Mouse (Mus musculus) CH12.LX (cell line): ENCODE results near the gene Il34. TPM values are rescaled to one million over a fixed set of nuclear protein-coding genes. Genes with fewer than 3 reads are reported as not detected.

Experiments
- DNase-seq: peaks from one replicate; pipeline ENCODE4 v3.0.0-alpha.2; 2013; ENCODE audit errors: extremely low read depth
- H3K27ac ChIP-seq: 2 replicates; pipeline ENCODE4 v1.5.1; 2012; ENCODE audit warnings: low read depth, mild to moderate bottlenecking, control low read depth, moderate library complexity; ENCODE audit not compliant: insufficient read depth
- H3K27me3 ChIP-seq: replicated peaks from 2 replicates; pipeline ENCODE3; 2012; ENCODE audit warnings: inconsistent platforms
- H3K36me3 ChIP-seq, 2 experiments: replicated peaks in 1 of 2; 2 replicates each; pipeline versions ENCODE3 to v1.6.1; 2012; ENCODE audit warnings: inconsistent platforms in 1 of 2, low read length in 1 of 2, mild to moderate bottlenecking in 1 of 2, mixed read lengths in 1 of 2, moderate library complexity in 1 of 2; ENCODE audit not compliant: control insufficient read depth in 1 of 2, insufficient read depth in 1 of 2
- H3K4me1 ChIP-seq, 2 experiments: 2 replicates each; pipeline ENCODE4 v1.6.1; 2012; ENCODE audit warnings: inconsistent platforms in 1 of 2, moderate library complexity in 1 of 2; ENCODE audit not compliant: insufficient read depth in 2 of 2, control insufficient read depth in 1 of 2
- H3K4me2 ChIP-seq: 2 replicates; pipeline ENCODE4 v1.6.1; 2012; ENCODE audit warnings: low read depth, mild to moderate bottlenecking, control low read depth; ENCODE audit not compliant: poor library complexity, insufficient read depth, severe bottlenecking
- H3K4me3 ChIP-seq, 3 experiments: fragments of 150-350 bp in 1 of 3; sonication (generic) in 1 of 3; replicated peaks in 1 of 3; 2 replicates each; pipeline versions ENCODE3 to v1.5.1; 2011 to 2012; ENCODE audit warnings: low read depth in 2 of 3, low read length in 2 of 3, mild to moderate bottlenecking in 2 of 3, moderate library complexity in 2 of 3, control low read depth in 1 of 3, improper control_type of control experiment in 1 of 3, inconsistent platforms in 1 of 3, mixed read lengths in 1 of 3; ENCODE audit not compliant: poor library complexity in 1 of 3
- H3K79me2 ChIP-seq: replicated peaks from 2 replicates; pipeline ENCODE4 v1.6.1; 2012; ENCODE audit warnings: mild to moderate bottlenecking, moderate library complexity; ENCODE audit not compliant: control insufficient read depth, poor library complexity, insufficient read depth, severe bottlenecking; ENCODE audit errors: extremely low read depth
- H3K9ac ChIP-seq: 2 replicates; pipeline ENCODE4 v1.6.1; 2012; ENCODE audit warnings: low read depth, mild to moderate bottlenecking, control low read depth, moderate library complexity; ENCODE audit not compliant: insufficient read depth
- H3K9me3 ChIP-seq: replicated peaks from 2 replicates; pipeline ENCODE3; 2012; ENCODE audit warnings: low read length, inconsistent platforms, mixed read lengths
- BHLHE40 ChIP-seq: IDR thresholded peaks from 2 replicates; pipeline ENCODE4 v1.6.1; 2011; ENCODE audit warnings: mild to moderate bottlenecking, low read depth, low read length, improper control_type of control experiment
- CTCF ChIP-seq, 2 experiments: IDR thresholded peaks in 1 of 2; conservative IDR thresholded peaks in 1 of 2; 2 replicates each; pipeline ENCODE4 v1.5.1; 2011 to 2012; ENCODE audit warnings: low read depth in 2 of 2, low read length in 2 of 2, improper control_type of control experiment in 1 of 2, inconsistent platforms in 1 of 2, mild to moderate bottlenecking in 1 of 2, moderate library complexity in 1 of 2
- E2F4 ChIP-seq: IDR thresholded peaks from 2 replicates; pipeline ENCODE4 v1.6.1; 2011; ENCODE audit warnings: low read depth, low read length, improper control_type of control experiment; ENCODE audit not compliant: insufficient replicate concordance
- EP300 ChIP-seq: IDR thresholded peaks from 2 replicates; pipeline ENCODE4 v1.6.1; 2011; ENCODE audit warnings: low read length, improper control_type of control experiment
- GABPA ChIP-seq: IDR thresholded peaks from 2 replicates; pipeline ENCODE4 v1.6.1; 2012; ENCODE audit warnings: low read depth, low read length, improper control_type of control experiment, inconsistent platforms; ENCODE audit not compliant: insufficient replicate concordance
- HCFC1 ChIP-seq: IDR thresholded peaks from 2 replicates; pipeline ENCODE4 v1.6.1; 2012; ENCODE audit warnings: low read depth, mild to moderate bottlenecking, inconsistent platforms, low read length, improper control_type of control experiment
- IRF4 ChIP-seq: IDR thresholded peaks from 2 replicates; pipeline ENCODE4 v1.6.1; 2014; ENCODE audit warnings: low read depth, mild to moderate bottlenecking, inconsistent platforms, low read length, improper control_type of control experiment
- JUN ChIP-seq: IDR thresholded peaks from 2 replicates; pipeline ENCODE4 v1.6.1; 2011; ENCODE audit warnings: low read depth, mild to moderate bottlenecking, low read length, improper control_type of control experiment, moderate library complexity; ENCODE audit not compliant: insufficient read depth
- MAFK ChIP-seq: IDR thresholded peaks from 2 replicates; pipeline ENCODE4 v1.6.1; 2011; ENCODE audit warnings: low read length, improper control_type of control experiment; ENCODE audit not compliant: insufficient replicate concordance
- MAX ChIP-seq: IDR thresholded peaks from 2 replicates; pipeline ENCODE4 v1.6.1; 2011; ENCODE audit warnings: low read length, improper control_type of control experiment
- MAZ ChIP-seq: IDR thresholded peaks from 2 replicates; pipeline ENCODE4 v1.6.1; 2012; ENCODE audit warnings: low read depth, mild to moderate bottlenecking, inconsistent platforms, low read length, improper control_type of control experiment, moderate library complexity
- MYC ChIP-seq: IDR thresholded peaks from 2 replicates; pipeline ENCODE4 v1.6.1; 2011; ENCODE audit warnings: low read depth, mild to moderate bottlenecking, improper control_type of control experiment, low read length
- NELFE ChIP-seq: IDR thresholded peaks from 2 replicates; pipeline ENCODE4 v1.6.1; 2011; ENCODE audit warnings: low read depth, low read length, improper control_type of control experiment
- NRF1 ChIP-seq: IDR thresholded peaks from 2 replicates; pipeline ENCODE4 v1.6.1; 2014; ENCODE audit warnings: low read depth, mild to moderate bottlenecking, inconsistent platforms, low read length, improper control_type of control experiment, moderate library complexity
- POLR2A ChIP-seq: IDR thresholded peaks from 2 replicates; pipeline ENCODE4 v1.6.1; 2011; ENCODE audit warnings: low read depth, mild to moderate bottlenecking, improper control_type of control experiment, low read length
- POLR2AphosphoS2 ChIP-seq: IDR thresholded peaks from 2 replicates; pipeline ENCODE4 v1.6.1; 2011; ENCODE audit warnings: low read depth, low read length, improper control_type of control experiment
- RAD21 ChIP-seq: IDR thresholded peaks from 2 replicates; pipeline ENCODE4 v1.6.1; 2011; ENCODE audit warnings: low read depth, mild to moderate bottlenecking, low read length, improper control_type of control experiment, moderate library complexity
- RCOR1 ChIP-seq: conservative IDR thresholded peaks from 2 replicates; pipeline ENCODE4 v1.6.1; 2012; ENCODE audit warnings: low read depth, mild to moderate bottlenecking, inconsistent platforms, low read length, improper control_type of control experiment
- SIN3A ChIP-seq: IDR thresholded peaks from 2 replicates; pipeline ENCODE4 v1.6.1; 2012; ENCODE audit warnings: low read length, improper control_type of control experiment, inconsistent platforms
- SMC3 ChIP-seq: IDR thresholded peaks from 2 replicates; pipeline ENCODE4 v1.6.1; 2011; ENCODE audit warnings: low read depth, low read length, improper control_type of control experiment
- TBP ChIP-seq: conservative IDR thresholded peaks from 2 replicates; pipeline ENCODE4 v1.6.1; 2011; ENCODE audit warnings: low read depth, low read length, improper control_type of control experiment
- TCF12 ChIP-seq: IDR thresholded peaks from 2 replicates; pipeline ENCODE4 v1.6.1; 2014; ENCODE audit warnings: low read depth, mild to moderate bottlenecking, inconsistent platforms, low read length, improper control_type of control experiment
- UBTF ChIP-seq: IDR thresholded peaks from 2 replicates; pipeline ENCODE4 v1.6.1; 2012; ENCODE audit warnings: low read depth, mild to moderate bottlenecking, inconsistent platforms, low read length, improper control_type of control experiment, moderate library complexity
- USF1 ChIP-seq: IDR thresholded peaks from 2 replicates; pipeline ENCODE4 v1.6.1; 2014; ENCODE audit warnings: low read depth, mild to moderate bottlenecking, inconsistent platforms, low read length, improper control_type of control experiment
- USF2 ChIP-seq: conservative IDR thresholded peaks from 2 replicates; pipeline ENCODE4 v1.6.1; 2011; ENCODE audit warnings: low read depth, low read length, improper control_type of control experiment
- ZKSCAN1 ChIP-seq: IDR thresholded peaks from 2 replicates; pipeline ENCODE4 v1.6.1; 2012; ENCODE audit warnings: low read depth, inconsistent platforms, low read length, improper control_type of control experiment, borderline replicate concordance
- ZMIZ1 ChIP-seq: IDR thresholded peaks from 2 replicates; pipeline ENCODE4 v1.6.1; 2012; ENCODE audit warnings: low read depth, mild to moderate bottlenecking, inconsistent platforms, low read length, improper control_type of control experiment
- ZNF384 ChIP-seq: IDR thresholded peaks from 2 replicates; pipeline ENCODE4 v1.6.1; 2012; ENCODE audit warnings: low read depth, low read length, improper control_type of control experiment, inconsistent platforms
- dilution Hi-C: fragments of 300-500 bp; cut with MboI; formaldehyde crosslinking; loops from 2 replicates; pipeline ENCODE4 v1.14.3; 2020; ENCODE audit warnings: low sequenced_read_pairs; ENCODE audit not compliant: extremely low pct_unique_long_range_greater_than_20kb, extremely low pct_ligation_motif_present
- in situ Hi-C: fragments of 300-500 bp; cut with MboI; formaldehyde crosslinking; loops from 3 replicates; pipeline ENCODE4 v1.14.3; 2019; ENCODE audit warnings: low sequenced_read_pairs, low pct_ligation_motif_present, low pct_unique_long_range_greater_than_20kb, mixed read lengths
- polyA plus RNA-seq: library from polyadenylated mRNA; unstranded; fragments of >175 nt; gene quantifications from 2 replicates; pipeline ENCODE4 v1.2.1, GENCODE M21; 2012; ENCODE audit warnings: low read depth; ENCODE audit not compliant: insufficient read length
- total RNA-seq, 2 experiments: library from RNA; depleted of rRNA; stranded (reverse); fragments of 300-350 nt in 1 of 2; fragments of >200 nt in 1 of 2; gene quantifications; 2 replicates each; pipeline ENCODE4 v1.2.3; 2012 to 2014

The Il34 gene
- total and polyA plus RNA-seq, 3 experiments: 0.21 TPM; not detected in 2

- TF ChIP-seq MYC: no peak
- no peak for TF ChIP-seq UBTF
- no peak for TF ChIP-seq SMC3
- no peak for TF ChIP-seq GABPA
- no peak for TF ChIP-seq RCOR1
- no peak for TF ChIP-seq POLR2A
- TF ChIP-seq MAFK: no peak
- no peak for TF ChIP-seq TCF12
- no peak for TF ChIP-seq E2F4
- TF ChIP-seq HCFC1: no peak
- no peak for TF ChIP-seq NELFE
- TF ChIP-seq ZNF384: no peak
- TF ChIP-seq USF2: no peak
- no peak for TF ChIP-seq MAX
- H3K4me3 ChIP-seq: no peak overlapping the region
- no peak for DNase-seq
- no peaks in the 10 kb centered on the region for H3K9me3 ChIP-seq
- H3K79me2 ChIP-seq: no peaks in the 10 kb centered on the region
- H3K27me3 ChIP-seq: no peaks in the 10 kb centered on the region
- dilution Hi-C loops: no loop called here
- no peaks in the 10 kb centered on the region for H3K36me3 ChIP-seq
- in situ Hi-C loops: loop anchor here (10.0 kb wide), 1 partner anchor 50 kb away; no protein-coding TSS in a partner anchor
- no peak overlapping the region for H3K9ac ChIP-seq
- H3K4me2 ChIP-seq: no peak overlapping the region
- no peak overlapping the region for H3K27ac ChIP-seq
- no peaks in the 10 kb centered on the region for H3K4me1 ChIP-seq
Measured at GRCm38 (mm10) chr8:110764671-110765070, 41.1 kb downstream of the Il34 start.

GRCm38 (mm10) chr8:110761988-110762387, 43.7 kb downstream of the Il34 start:
- no peak for TF ChIP-seq EP300
- TF ChIP-seq CTCF (conservative IDR thresholded peaks at IDR 0.05 in 1 of 2, IDR thresholded peaks at IDR 0.05 in 1 of 2; ENCODE audit: low read depth in 2 of 2, low read length in 2 of 2): peak in 1 of 2 experiments; percentile 58; a peak in 2 of 4 replicates
- TF ChIP-seq ZMIZ1: no peak
- TF ChIP-seq ZNF384: no peak
- TF ChIP-seq E2F4: no peak
- TF ChIP-seq NRF1: no peak
- no peak for TF ChIP-seq MAX
- no peak for TF ChIP-seq POLR2AphosphoS2
- TF ChIP-seq TCF12: no peak
- TF ChIP-seq POLR2A: no peak
- no peak for TF ChIP-seq HCFC1
- no peak for TF ChIP-seq BHLHE40
- TF ChIP-seq SIN3A: no peak
- TF ChIP-seq USF1: no peak
- TF ChIP-seq MYC: no peak
- no peak for TF ChIP-seq JUN
- no peak for TF ChIP-seq IRF4
- no peak for TF ChIP-seq TBP
- no peak for TF ChIP-seq ZKSCAN1
- no peak for TF ChIP-seq MAFK
- TF ChIP-seq SMC3: peak; percentile 47
- TF ChIP-seq MAZ: no peak
- peak; percentile 62 for TF ChIP-seq RAD21
- TF ChIP-seq UBTF: no peak
- Histone ChIP-seq H3K36me3 (no peaks in the 10 kb centered on the region), H3K27ac (no peak overlapping the region), H3K79me2 (no peaks in the 10 kb centered on the region), H3K9ac (no peak overlapping the region), H3K4me2 (no peak overlapping the region), H3K4me1 (no peaks in the 10 kb centered on the region), H3K27me3 (no peaks in the 10 kb centered on the region), H3K9me3 (no peaks in the 10 kb centered on the region), H3K4me3 (no peak overlapping the region)
- in situ Hi-C loops: loop anchor here (10.0 kb wide), 1 partner anchor 53 kb away; no protein-coding TSS in a partner anchor
- dilution Hi-C loops: no loop called here
- DNase-seq: no peak
